Mouse (Mus musculus) right cerebral cortex, adult 18-20 months (tissue): ENCODE measurements at regions not wholly inside any gene's neighbourhood (a gene's known extent, or its start where the extent isn't known, plus 50 kb on each side); places are given as distances from the start of the nearest gene placed in this dataset.

Source experiments
- DNase-seq: peaks from one replicate; pipeline ENCODE4 v3.0.0; 2022; ENCODE audit warnings: mixed read lengths

DNA sequence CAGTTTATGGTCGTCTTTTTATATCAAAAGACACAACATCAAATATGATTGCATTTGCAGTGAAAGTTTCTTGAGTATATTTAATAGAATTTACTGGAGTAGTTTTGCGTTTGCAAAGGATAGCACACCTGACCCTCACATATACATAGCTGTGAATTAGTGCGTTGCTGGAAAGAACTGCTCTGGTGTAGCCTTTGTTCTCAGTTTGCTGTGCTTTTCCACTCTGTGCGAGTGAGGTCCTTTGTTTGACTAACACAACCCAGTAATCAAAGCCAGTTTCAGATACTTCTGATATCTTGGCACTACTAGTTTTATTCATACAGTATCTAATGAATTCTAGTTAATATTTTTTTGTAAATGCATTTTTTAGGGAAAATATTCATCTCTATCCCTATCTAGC lies 84.7 kb downstream of the Trim52 start:
- DNase-seq, result no peak

- no peak for DNase-seq
These were observed 87.6 kb downstream of the Trim52 start for GRCm38 (mm10) chr14:106193583-106193982.

DNA sequence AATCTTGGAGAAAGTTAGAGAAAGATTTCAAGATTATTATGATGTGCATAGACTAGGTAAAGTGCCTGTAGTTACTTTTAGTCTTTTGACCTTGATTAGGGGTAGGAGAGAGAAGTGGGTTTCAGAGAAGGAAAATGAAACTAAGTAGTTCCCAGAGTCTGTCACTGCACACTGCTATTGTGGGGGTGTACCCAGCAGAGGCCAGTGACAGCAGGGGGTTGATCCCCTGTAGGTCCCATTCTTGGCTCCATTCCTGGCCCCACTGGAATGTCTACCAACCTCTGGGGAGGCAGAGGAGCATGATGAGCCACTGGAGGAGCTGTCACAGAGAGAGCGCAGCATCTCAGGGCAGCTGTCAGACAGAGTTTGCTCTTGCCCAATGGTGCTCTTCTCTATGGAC lies 88.1 kb downstream of the Trim52 start:
- DNase-seq, result no peak

DNA sequence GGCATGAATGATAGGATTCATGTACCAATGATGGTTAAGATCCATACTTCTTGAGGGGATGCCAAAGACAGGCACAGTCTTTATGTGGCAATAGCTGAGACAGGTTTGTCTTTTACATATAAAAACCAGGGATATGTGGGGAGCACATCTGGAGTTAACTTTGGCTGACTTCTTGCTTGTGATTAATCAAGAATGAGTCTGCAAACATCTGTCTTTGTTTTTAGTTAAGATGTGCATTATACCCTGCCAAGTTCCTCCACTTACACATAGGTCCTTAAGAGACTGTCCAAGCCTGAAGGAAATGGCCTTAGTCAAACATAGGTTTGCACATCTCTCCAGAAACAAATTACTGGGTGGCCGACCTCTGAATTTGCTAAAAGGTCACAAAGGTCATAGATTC lies 91.8 kb downstream of the Trim52 start:
- no peak for DNase-seq

GRCm38 (mm10) chr14:106199109-106199508 lies 93.1 kb downstream of the Trim52 start:
- no peak for DNase-seq

GRCm38 (mm10) chr14:106199536-106200319 lies 93.7 kb downstream of the Trim52 start:
- no peak for DNase-seq

DNA sequence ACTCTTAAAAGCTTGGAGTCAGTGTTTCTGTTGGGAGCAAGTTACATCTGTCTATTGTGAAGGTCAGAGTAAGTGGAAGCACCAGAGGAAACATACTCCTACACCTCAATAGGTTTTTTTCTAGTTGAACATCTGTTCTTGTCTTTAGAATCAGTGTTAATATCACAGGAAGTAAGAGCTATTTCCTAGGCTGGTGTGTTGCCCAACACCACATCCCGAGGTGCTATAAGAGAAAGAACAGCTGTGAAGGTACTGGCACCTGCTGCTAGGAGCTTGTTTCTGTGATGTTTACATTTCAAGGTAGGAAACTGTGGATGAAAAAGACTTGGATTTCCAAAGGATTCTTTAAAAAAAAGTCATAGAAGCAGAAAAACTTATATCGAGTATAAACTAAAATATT lies 105.1 kb downstream of the Trim52 start:
- DNase-seq, result no peak

- no peak for DNase-seq
These were observed 111.7 kb downstream of the Trim52 start for GRCm38 (mm10) chr14:106217681-106218080.

DNA sequence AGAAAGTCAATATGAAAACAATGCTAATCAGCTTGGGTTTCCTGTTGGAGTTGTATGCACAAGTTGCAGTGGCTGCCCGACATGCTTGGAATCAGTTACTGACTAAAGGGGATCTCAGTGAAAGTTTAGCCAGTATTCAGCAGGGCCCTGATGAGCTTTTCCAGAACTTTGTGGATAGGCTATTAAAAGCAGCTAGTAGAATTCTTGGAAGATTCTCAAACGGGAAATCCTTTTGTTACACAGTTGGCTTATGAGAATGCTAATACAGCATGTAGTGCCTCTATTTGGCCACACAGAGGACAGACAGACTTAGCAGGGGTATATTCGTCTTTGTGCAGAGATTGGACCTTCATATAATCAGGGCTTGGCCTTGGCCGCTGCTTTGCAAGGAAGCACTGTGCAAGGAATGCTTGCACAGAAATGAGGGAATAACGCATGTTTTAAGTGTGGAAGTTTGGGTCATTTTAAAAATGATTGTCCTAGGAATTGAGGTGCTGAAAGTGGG lies 113.3 kb downstream of the Trim52 start:
- no peak for DNase-seq

DNA sequence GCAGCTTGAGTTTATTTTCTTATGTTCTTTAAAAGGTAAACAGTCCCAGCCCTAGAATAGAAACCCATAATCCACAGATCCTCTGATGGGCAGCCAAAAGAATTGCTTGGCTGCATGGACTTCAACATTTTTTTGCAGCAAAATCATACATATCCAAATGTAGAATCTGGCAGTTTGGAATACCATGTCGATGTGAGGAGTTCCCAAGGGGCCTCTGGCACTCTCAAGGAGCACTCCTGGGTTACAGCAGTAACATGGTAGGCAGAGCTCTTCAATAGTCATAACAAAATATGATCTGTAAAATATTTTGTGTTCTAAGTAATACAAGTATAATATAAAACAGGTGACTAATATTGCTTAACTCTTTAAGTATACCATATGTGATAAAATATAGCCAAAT lies 119.4 kb downstream of the Trim52 start:
- DNase-seq, result no peak

GRCm38 (mm10) chr14:106241721-106242405 lies 135.9 kb downstream of the Trim52 start:
- no peak for DNase-seq

GRCm38 (mm10) chr14:106259396-106260108 lies 153.6 kb downstream of the Trim52 start:
- peak; percentile 4 for DNase-seq

GRCm38 (mm10) chr14:106265290-106265689 lies 159.3 kb downstream of the Trim52 start:
- no peak for DNase-seq

DNA sequence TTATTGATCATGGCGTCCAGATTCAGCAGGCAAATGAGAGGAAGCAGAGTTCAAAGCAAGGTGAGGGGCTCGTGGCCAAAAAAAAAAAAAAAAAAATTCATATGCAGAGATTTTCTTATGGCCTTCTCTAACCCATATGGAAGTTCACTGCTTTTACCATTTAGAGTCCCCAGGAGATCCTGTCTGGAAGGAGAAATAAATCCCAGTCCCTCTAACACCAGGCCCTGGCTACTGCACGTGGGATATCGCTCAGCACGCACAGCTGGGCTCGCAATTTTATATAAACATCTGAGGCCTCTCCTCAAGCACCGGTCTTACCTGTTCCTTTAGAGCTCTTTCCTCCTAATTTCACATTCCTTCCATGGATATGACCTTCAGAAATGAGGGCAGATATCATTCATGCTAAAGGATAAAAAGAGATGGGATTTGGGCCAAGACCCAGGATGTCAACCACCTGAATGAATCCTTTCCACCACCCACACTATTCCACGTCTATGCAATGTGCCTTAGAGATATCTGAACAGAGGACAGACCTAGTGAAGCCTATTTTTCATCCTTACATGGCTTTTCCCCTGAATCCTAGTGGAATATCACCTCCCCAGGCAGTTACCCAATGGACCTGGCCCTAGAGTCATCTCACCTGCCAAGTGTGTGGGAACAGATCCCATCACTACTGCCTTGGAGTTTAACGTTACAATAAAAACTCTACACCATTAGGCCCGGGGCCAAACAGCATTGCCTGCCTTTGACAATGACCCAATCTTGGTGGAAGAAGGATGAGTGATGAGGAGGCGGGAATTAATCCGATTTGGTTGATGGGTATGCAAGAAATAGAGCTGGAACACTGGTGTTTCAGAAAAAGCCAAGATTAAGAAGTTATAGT lies 161.9 kb downstream of the Trim52 start:
- no peak for DNase-seq

DNA sequence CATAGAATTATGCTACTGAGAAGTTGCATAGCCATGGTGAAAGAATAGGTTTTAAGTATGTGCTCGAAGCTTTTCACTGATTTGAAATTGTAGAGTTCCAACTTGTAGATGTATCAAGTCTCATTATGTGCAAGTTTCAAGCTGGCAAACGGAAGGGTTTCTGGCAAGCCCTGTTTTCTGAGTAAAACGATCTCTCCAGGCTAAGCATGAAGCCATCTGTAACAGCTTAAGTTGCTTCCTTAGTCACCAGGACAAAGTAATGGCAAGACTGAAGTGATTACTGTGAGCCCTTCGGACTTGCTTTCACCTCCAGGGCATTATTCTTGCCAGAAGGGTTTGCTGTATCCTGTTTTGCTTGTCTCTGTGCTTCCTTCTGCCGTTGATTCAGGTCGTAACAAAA lies 163.7 kb downstream of the Trim52 start:
- DNase-seq, result no peak

- DNase-seq, result no peak
These were observed 207.6 kb downstream of the Trim52 start for GRCm38 (mm10) chr14:106313558-106313957.

GRCm38 (mm10) chr14:106314079-106314551 lies 208.1 kb downstream of the Trim52 start:
- DNase-seq, result no peak

DNA sequence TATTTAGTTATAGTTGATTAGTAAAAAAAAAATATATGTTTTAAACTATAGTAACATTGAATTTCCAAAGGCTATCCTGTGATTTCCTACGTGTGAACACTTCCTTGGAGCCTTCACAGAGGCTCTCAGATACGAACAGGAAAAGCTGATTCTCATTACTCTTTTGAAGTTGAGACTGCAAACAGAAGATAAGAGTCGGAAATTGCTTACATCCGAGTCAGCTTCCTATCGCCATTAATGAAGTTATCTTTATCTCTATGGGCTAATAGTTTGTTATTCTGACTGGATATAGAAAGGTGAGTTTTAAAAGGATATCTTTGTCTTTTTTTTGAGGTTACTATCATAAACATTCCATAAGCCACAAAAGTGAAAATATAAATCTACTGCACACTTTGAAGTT lies 212.8 kb downstream of the Trim52 start:
- no peak for DNase-seq

DNA sequence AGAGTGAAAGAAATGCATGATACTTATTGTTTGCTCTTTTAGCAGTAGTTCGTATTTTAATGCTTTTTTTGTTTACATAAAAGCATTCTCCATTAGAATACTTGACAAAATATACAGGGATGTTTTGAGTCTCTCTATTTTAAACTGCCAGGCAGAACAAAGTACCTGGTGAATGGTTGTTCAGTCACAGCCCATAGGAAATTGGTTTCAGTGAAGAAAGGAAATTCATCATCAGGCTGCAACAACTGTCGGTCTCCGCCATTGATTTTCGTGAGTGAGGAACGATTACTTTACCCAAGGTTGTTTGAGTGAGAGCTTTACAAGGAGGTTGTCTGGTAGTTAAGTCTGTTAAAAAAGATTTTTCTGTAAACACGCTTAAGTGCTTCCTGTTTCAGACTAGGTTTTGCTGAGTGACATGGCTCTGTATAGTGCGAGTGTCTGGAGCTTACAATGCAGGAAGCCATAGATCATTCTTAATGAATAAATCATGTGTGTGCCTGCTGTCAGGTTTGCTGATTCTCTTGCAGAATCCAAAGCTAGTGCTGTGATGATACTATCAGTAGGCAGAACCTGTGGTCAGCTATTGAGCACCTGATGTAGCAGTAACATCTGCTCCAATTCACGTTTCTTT lies 221.8 kb downstream of the Trim52 start:
- no peak for DNase-seq

GRCm38 (mm10) chr14:106364767-106365623 lies 259.0 kb downstream of the Trim52 start:
- no peak for DNase-seq

- no peak for DNase-seq
These were observed 259.7 kb downstream of the Trim52 start for GRCm38 (mm10) chr14:106365624-106366118.
